Mouse (Mus musculus): ENCODE data around the gene Chst15.

DNA sequence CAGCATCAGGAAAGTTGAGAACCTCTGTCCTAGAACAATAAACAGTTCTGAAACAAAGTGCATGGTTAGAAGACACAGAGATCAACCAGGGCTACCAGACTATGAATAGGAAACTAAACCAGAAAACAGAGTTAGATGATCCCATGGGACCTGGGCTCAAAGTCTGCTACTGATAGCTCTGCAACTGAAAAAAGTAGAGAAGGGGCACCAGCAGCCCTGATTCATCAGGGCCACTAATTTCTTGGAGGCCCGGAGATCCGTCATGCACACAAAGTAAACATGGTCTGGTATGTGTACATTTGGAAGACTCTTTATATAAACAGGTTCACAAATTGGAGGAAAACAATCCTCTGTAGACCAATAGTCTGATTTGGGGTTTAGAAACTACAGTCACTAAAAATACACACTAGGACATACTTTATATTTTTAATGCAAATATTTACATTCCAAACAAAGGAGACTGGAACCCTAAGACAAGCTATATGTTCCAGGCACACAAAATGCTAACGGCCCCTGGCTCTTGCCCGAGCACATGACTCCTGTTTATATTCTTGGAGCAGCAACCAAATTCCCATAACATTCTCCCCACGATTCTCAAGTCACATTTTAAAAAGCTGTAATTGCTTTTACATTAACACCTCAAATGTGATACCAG is 8.4 kb downstream of the Chst15 start:
- TF ChIP-seq EP300 (IDR thresholded peaks at IDR 0.05) (peak; percentile 83), CTCF (IDR thresholded peaks at IDR 0.05) (no peak)
